Comparison of ENCODE assay signal across 8 mouse cellular contexts in genomic region chr12:72085024-72085328, GRCm38 (mm10). TPM values are rescaled to one million over a fixed set of nuclear protein-coding genes. Genes with fewer than 3 reads are reported as not detected.
A peak's percentile ranks its signal among the peaks of the same experiment; 100 is the strongest.
DNase-seq lines count a peak whose midpoint lies in the region; ATAC-seq and TF ChIP-seq lines count a peak whose summit lies in the region.

No protein-coding gene starts in this region.

- H3K4me3 ChIP-seq in gastrocnemius, adult 2 months: peak overlapping the region; percentile 88
- H3K4me3 ChIP-seq in forebrain, embryonic 15.5 days: peak overlapping the region; percentile 92
- peak overlapping the region; percentile 73 for H3K4me3 ChIP-seq in macrophage (ENCODE audit: inconsistent target)

- no peak for DNase-seq in gastrocnemius, adult 2 months
- DNase-seq in gastrocnemius, postnatal 10 days: no peak
- no peak for DNase-seq in right cerebral cortex, postnatal 25 days
- DNase-seq in adrenal gland, postnatal 4 days (ENCODE audit: low spot score in 2 of 2): no peak
- DNase-seq in adrenal gland, adult 18-20 months (ENCODE audit: low spot score in 2 of 2): no peak

- no peaks in the 10 kb centered on the region for H3K27me3 ChIP-seq in forebrain, embryonic 15.5 days

- peak; percentile 4 for ATAC-seq in CD4-positive, CD25-positive, alpha-beta regulatory T cell, adult 4 months
- ATAC-seq in forebrain, embryonic 15.5 days (replicated peaks): no peak; the same call in 1 of the 2 replicates

- WGBS in forebrain, embryonic 15.5 days: under 1% methylated on average over 31 of the region's 31 CpGs
- under 1% methylated on average over 31 of the region's 31 CpGs for WGBS in macrophage (ENCODE audit: missing documents)

- H3K79me2 ChIP-seq in macrophage (ENCODE audit: inconsistent target): peaks cover 12% of the 10 kb centered on the region; the same call in 1 of the 2 replicates

- no peaks in the 10 kb centered on the region for H3K36me3 ChIP-seq in forebrain, embryonic 15.5 days
- peaks cover under 1% of the 10 kb centered on the region; the same call in 1 of the 2 replicates for H3K36me3 ChIP-seq in macrophage (ENCODE audit: inconsistent target)

- peak overlapping the region; percentile 86 for H3K4me2 ChIP-seq in forebrain, embryonic 15.5 days (replicated peaks)

- peak overlapping the region; percentile 63 for H3K9ac ChIP-seq in forebrain, embryonic 15.5 days (replicated peaks)

- H3K9me3 ChIP-seq in forebrain, embryonic 15.5 days: no peaks in the 10 kb centered on the region

- H3K27ac ChIP-seq in gastrocnemius, adult 2 months: peak overlapping the region; percentile 95
- peak overlapping the region; percentile 98 for H3K27ac ChIP-seq in forebrain, embryonic 15.5 days (replicated peaks)
- no peak overlapping the region for H3K27ac ChIP-seq in macrophage

- no peak for TF ChIP-seq CTCF in gastrocnemius, adult 2 months (IDR thresholded peaks at IDR 0.05)

- H3K4me1 ChIP-seq in forebrain, embryonic 15.5 days: peaks cover 43% of the 10 kb centered on the region

- intact Hi-C loops in gastrocnemius, adult 2 months (cut with DNase I): loop anchor here (10.0 kb wide), 2 partner anchors 580 to 1260 kb away; partner anchors contain the start of genes Dhrs7 and Frmd6

RNA-seq across cellular contexts. Expression of gene L3hypdh, which starts 0.3 kb away (rescaled TPM):
- 1 to 10 TPM in 1 of 2 experiments, under 1 TPM in 1; 0.56 to 1.2 TPM for total RNA-seq in gastrocnemius, adult 2 months (2021)
- 1 to 10 TPM; 4.5 to 4.9 TPM for total RNA-seq in gastrocnemius, postnatal 10 days (2021)
- under 1 TPM in 1 of 2 experiments, not detected in 1; 0.27 TPM for polyA plus RNA-seq in CD4-positive, CD25-positive, alpha-beta regulatory T cell, adult 4 months (2017; shearing (Covaris generic))
- 7.4 and 8.2 TPM in 2 replicates for polyA plus RNA-seq in forebrain, embryonic 15.5 days (2015; fragmentation: Nextera tagmentation; extraction: Ambion mirVana)
- 1 to 10 TPM in 1 of 26 experiments, under 1 TPM in 1, not detected in 24; 0.33 to 1.7 TPM for total RNA-seq in macrophage (2018; cell fraction: chromatin; rRNA removed)
- under 1 TPM in 22 of 26 experiments, not detected in 4; 0.05 to 0.31 (median 0.12) TPM for total RNA-seq in macrophage (2018; cell fraction: cytosol; rRNA removed)
- 1 to 10 TPM in 1 of 26 experiments, under 1 TPM in 2, not detected in 23; 0.46 to 1.2 (median 0.56) TPM for total RNA-seq in macrophage (2018; cell fraction: nucleus; rRNA removed)
- 0.11 to 0.27 TPM (median 0.19 TPM) in 3 replicates for polyA plus RNA-seq in macrophage (2018)
- total RNA-seq in adrenal gland, postnatal 4 days (2021): 10 to 100 TPM; 25.4 to 26.5 TPM
- total RNA-seq in adrenal gland, adult 18-20 months (2021): 10 to 100 TPM; 13.0 to 13.8 TPM

RNA-seq across cellular contexts. Expression of gene Jkamp, which starts 0.4 kb away (rescaled TPM):
- total RNA-seq in gastrocnemius, adult 2 months (2021): 10 to 100 TPM in 1 of 2 experiments, 1 to 10 TPM in 1; 9.5 to 10.3 TPM
- total RNA-seq in gastrocnemius, postnatal 10 days (2021): 10 to 100 TPM; 18.3 to 20.9 TPM
- polyA plus RNA-seq in CD4-positive, CD25-positive, alpha-beta regulatory T cell, adult 4 months (2017; shearing (Covaris generic)): 10 to 100 TPM; 32.3 to 32.7 TPM
- 123 and 130 TPM in 2 replicates for polyA plus RNA-seq in forebrain, embryonic 15.5 days (2015; fragmentation: Nextera tagmentation; extraction: Ambion mirVana)
- total RNA-seq in macrophage (2018; cell fraction: chromatin; rRNA removed): 10 to 100 TPM in 18 of 26 experiments, 1 to 10 TPM in 8; 3.6 to 33.1 (median 13.1) TPM
- total RNA-seq in macrophage (2018; cell fraction: cytosol; rRNA removed): 10 to 100 TPM; 18.0 to 28.7 (median 23.2) TPM
- total RNA-seq in macrophage (2018; cell fraction: nucleus; rRNA removed): 10 to 100 TPM in 20 of 26 experiments, 1 to 10 TPM in 6; 7.6 to 36.2 (median 14.9) TPM
- polyA plus RNA-seq in macrophage (2018): 22.8 to 29.2 TPM (median 23.4 TPM) in 3 replicates
- 10 to 100 TPM; 50.8 to 51.3 TPM for total RNA-seq in adrenal gland, postnatal 4 days (2021)
- 10 to 100 TPM; 36.5 to 49.8 TPM for total RNA-seq in adrenal gland, adult 18-20 months (2021)

RNA-seq across cellular contexts. Expression of gene Gpr135, which starts 14.1 kb away (rescaled TPM):
- under 1 TPM; 0.13 to 0.14 TPM for total RNA-seq in gastrocnemius, adult 2 months (2021)
- under 1 TPM; 0.47 to 0.90 TPM for total RNA-seq in gastrocnemius, postnatal 10 days (2021)
- under 1 TPM in 1 of 2 experiments, not detected in 1; 0.27 TPM for polyA plus RNA-seq in CD4-positive, CD25-positive, alpha-beta regulatory T cell, adult 4 months (2017; shearing (Covaris generic))
- polyA plus RNA-seq in forebrain, embryonic 15.5 days (2015; fragmentation: Nextera tagmentation; extraction: Ambion mirVana): 4.0 and 4.2 TPM in 2 replicates
- total RNA-seq in macrophage (2018; cell fraction: chromatin; rRNA removed): not detected
- not detected for total RNA-seq in macrophage (2018; cell fraction: cytosol; rRNA removed)
- not detected for total RNA-seq in macrophage (2018; cell fraction: nucleus; rRNA removed)
- not detected in 3 replicates for polyA plus RNA-seq in macrophage (2018)
- total RNA-seq in adrenal gland, postnatal 4 days (2021): 1 to 10 TPM; 3.2 to 3.3 TPM
- 1 to 10 TPM; 2.4 to 3.1 TPM for total RNA-seq in adrenal gland, adult 18-20 months (2021)
